Mouse (Mus musculus): Measurements from ENCODE around the gene Cd274. TPM values are rescaled to one million over a fixed set of nuclear protein-coding genes. Genes with fewer than 3 reads are reported as not detected.

Gene Cd274
- polyA plus RNA-seq, 1 experiment from 2014 or later = 0.45 TPM

GRCm38 (mm10) chr19:29376382-29376781 lies 9.1 kb downstream of the Cd274 start:
- Histone ChIP-seq H3K27me3 (ENCODE audit: control insufficient read depth, insufficient read depth, low read length) (no peaks in the 10 kb centered on the region), H3K4me1 (ENCODE audit: control insufficient read depth, insufficient read depth, low read length) (no peaks in the 10 kb centered on the region), H3K9ac (replicated peaks; ENCODE audit: low read depth, low read length) (no peak overlapping the region), H3K4me2 (replicated peaks; ENCODE audit: low read depth, low read length) (no peak overlapping the region), H3K9me3 (ENCODE audit: control insufficient read depth, low read depth, low read length) (no peaks in the 10 kb centered on the region), H3K4me3 (ENCODE audit: low read depth, low read length) (no peak overlapping the region), H3K27ac (ENCODE audit: low read length) (no peak overlapping the region), H3K36me3 (ENCODE audit: control insufficient read depth, insufficient read depth, low read length) (no peaks in the 10 kb centered on the region)
- no peak for ATAC-seq (ENCODE audit: insufficient number of reproducible peaks, insufficient read depth, low FRiP score, low read depth)
- 77% methylated on average over 3 of the region's 3 CpGs for WGBS

- WGBS = 83% methylated on average over 14 of the region's 14 CpGs
These were observed 12.8 kb downstream of the Cd274 start for GRCm38 (mm10) chr19:29379839-29380603.

GRCm38 (mm10) chr19:29383368-29383767 lies 16.1 kb downstream of the Cd274 start:
- H3K4me2 ChIP-seq (replicated peaks; ENCODE audit: low read depth, low read length) = no peak overlapping the region
- H3K4me3 ChIP-seq (ENCODE audit: low read depth, low read length) = no peak overlapping the region
- 89% methylated on average over 5 of the region's 5 CpGs for WGBS
- no peak overlapping the region for H3K9ac ChIP-seq (replicated peaks; ENCODE audit: low read depth, low read length)
- no peak for ATAC-seq (ENCODE audit: insufficient number of reproducible peaks, insufficient read depth, low FRiP score, low read depth)
- no peaks in the 10 kb centered on the region for H3K4me1 ChIP-seq (ENCODE audit: control insufficient read depth, insufficient read depth, low read length)
- no peaks in the 10 kb centered on the region for H3K9me3 ChIP-seq (ENCODE audit: control insufficient read depth, low read depth, low read length)
- no peaks in the 10 kb centered on the region for H3K36me3 ChIP-seq (ENCODE audit: control insufficient read depth, insufficient read depth, low read length)
- no peaks in the 10 kb centered on the region for H3K27me3 ChIP-seq (ENCODE audit: control insufficient read depth, insufficient read depth, low read length)
- no peak overlapping the region for H3K27ac ChIP-seq (ENCODE audit: low read length)

More at GRCm38 (mm10) chr19:29379839-29380603, 12.8 kb downstream of the Cd274 start:
- H3K4me2 ChIP-seq (replicated peaks; ENCODE audit: low read depth, low read length) = no peak overlapping the region
- no peak overlapping the region for H3K27ac ChIP-seq (ENCODE audit: low read length)
- H3K4me1 ChIP-seq (ENCODE audit: control insufficient read depth, insufficient read depth, low read length) = no peaks in the 10 kb centered on the region
- H3K9me3 ChIP-seq (ENCODE audit: control insufficient read depth, low read depth, low read length) = no peaks in the 10 kb centered on the region
- no peaks in the 10 kb centered on the region for H3K36me3 ChIP-seq (ENCODE audit: control insufficient read depth, insufficient read depth, low read length)
- no peak overlapping the region for H3K9ac ChIP-seq (replicated peaks; ENCODE audit: low read depth, low read length)
- H3K4me3 ChIP-seq (ENCODE audit: low read depth, low read length) = no peak overlapping the region
- no peaks in the 10 kb centered on the region for H3K27me3 ChIP-seq (ENCODE audit: control insufficient read depth, insufficient read depth, low read length)
- ATAC-seq (ENCODE audit: insufficient number of reproducible peaks, insufficient read depth, low FRiP score, low read depth) = no peak

- Histone ChIP-seq H3K4me1 (ENCODE audit: control insufficient read depth, insufficient read depth, low read length) (no peaks in the 10 kb centered on the region), H3K36me3 (ENCODE audit: control insufficient read depth, insufficient read depth, low read length) (no peaks in the 10 kb centered on the region), H3K27ac (ENCODE audit: low read length) (no peak overlapping the region), H3K4me2 (replicated peaks; ENCODE audit: low read depth, low read length) (no peak overlapping the region), H3K9ac (replicated peaks; ENCODE audit: low read depth, low read length) (no peak overlapping the region), H3K4me3 (ENCODE audit: low read depth, low read length) (no peak overlapping the region), H3K9me3 (ENCODE audit: control insufficient read depth, low read depth, low read length) (no peaks in the 10 kb centered on the region), H3K27me3 (ENCODE audit: control insufficient read depth, insufficient read depth, low read length) (no peaks in the 10 kb centered on the region)
- ATAC-seq (ENCODE audit: insufficient number of reproducible peaks, insufficient read depth, low FRiP score, low read depth) = no peak
- WGBS = 83% methylated on average over 9 of the region's 9 CpGs
These were observed 17.2 kb downstream of the Cd274 start for GRCm38 (mm10) chr19:29384412-29384811.

GRCm38 (mm10) chr19:29384994-29385393 lies 17.7 kb downstream of the Cd274 start:
- WGBS = 72% methylated on average over 6 of the region's 6 CpGs
- H3K27ac ChIP-seq (ENCODE audit: low read length) = no peak overlapping the region
- no peak for ATAC-seq (ENCODE audit: insufficient number of reproducible peaks, insufficient read depth, low FRiP score, low read depth)

GRCm38 (mm10) chr19:29385822-29386221 lies 18.6 kb downstream of the Cd274 start:
- Histone ChIP-seq H3K27ac (ENCODE audit: low read length) (no peak overlapping the region), H3K4me2 (replicated peaks; ENCODE audit: low read depth, low read length) (no peak overlapping the region), H3K4me3 (ENCODE audit: low read depth, low read length) (no peak overlapping the region), H3K27me3 (ENCODE audit: control insufficient read depth, insufficient read depth, low read length) (no peaks in the 10 kb centered on the region), H3K9ac (replicated peaks; ENCODE audit: low read depth, low read length) (no peak overlapping the region), H3K4me1 (ENCODE audit: control insufficient read depth, insufficient read depth, low read length) (no peaks in the 10 kb centered on the region), H3K9me3 (ENCODE audit: control insufficient read depth, low read depth, low read length) (no peaks in the 10 kb centered on the region), H3K36me3 (ENCODE audit: control insufficient read depth, insufficient read depth, low read length) (no peaks in the 10 kb centered on the region)
- ATAC-seq (ENCODE audit: insufficient number of reproducible peaks, insufficient read depth, low FRiP score, low read depth) = no peak
- 87% methylated on average over 4 of the region's 4 CpGs for WGBS

More at GRCm38 (mm10) chr19:29384994-29385393, 17.7 kb downstream of the Cd274 start:
- Histone ChIP-seq H3K4me2 (replicated peaks; ENCODE audit: low read depth, low read length) (no peak overlapping the region), H3K4me3 (ENCODE audit: low read depth, low read length) (no peak overlapping the region), H3K4me1 (ENCODE audit: control insufficient read depth, insufficient read depth, low read length) (no peaks in the 10 kb centered on the region), H3K9me3 (ENCODE audit: control insufficient read depth, low read depth, low read length) (no peaks in the 10 kb centered on the region), H3K36me3 (ENCODE audit: control insufficient read depth, insufficient read depth, low read length) (no peaks in the 10 kb centered on the region), H3K27me3 (ENCODE audit: control insufficient read depth, insufficient read depth, low read length) (no peaks in the 10 kb centered on the region), H3K9ac (replicated peaks; ENCODE audit: low read depth, low read length) (no peak overlapping the region)

GRCm38 (mm10) chr19:29388818-29389217 lies 21.6 kb downstream of the Cd274 start:
- no peaks in the 10 kb centered on the region for H3K4me1 ChIP-seq (ENCODE audit: control insufficient read depth, insufficient read depth, low read length)
- no peaks in the 10 kb centered on the region for H3K27me3 ChIP-seq (ENCODE audit: control insufficient read depth, insufficient read depth, low read length)
- H3K9ac ChIP-seq (replicated peaks; ENCODE audit: low read depth, low read length) = no peak overlapping the region
- 97% methylated on average over 1 of the region's 1 CpGs for WGBS
- no peak overlapping the region for H3K4me3 ChIP-seq (ENCODE audit: low read depth, low read length)
- H3K36me3 ChIP-seq (ENCODE audit: control insufficient read depth, insufficient read depth, low read length) = no peaks in the 10 kb centered on the region
- H3K4me2 ChIP-seq (replicated peaks; ENCODE audit: low read depth, low read length) = no peak overlapping the region
- no peak overlapping the region for H3K27ac ChIP-seq (ENCODE audit: low read length)
- H3K9me3 ChIP-seq (ENCODE audit: control insufficient read depth, low read depth, low read length) = no peaks in the 10 kb centered on the region
- ATAC-seq (ENCODE audit: insufficient number of reproducible peaks, insufficient read depth, low FRiP score, low read depth) = no peak

- no peak overlapping the region for H3K4me2 ChIP-seq (replicated peaks; ENCODE audit: low read depth, low read length)
- WGBS = 69% methylated on average over 5 of the region's 5 CpGs
- H3K27ac ChIP-seq (ENCODE audit: low read length) = no peak overlapping the region
- no peaks in the 10 kb centered on the region for H3K27me3 ChIP-seq (ENCODE audit: control insufficient read depth, insufficient read depth, low read length)
- no peak overlapping the region for H3K9ac ChIP-seq (replicated peaks; ENCODE audit: low read depth, low read length)
- H3K9me3 ChIP-seq (ENCODE audit: control insufficient read depth, low read depth, low read length) = no peaks in the 10 kb centered on the region
- H3K4me3 ChIP-seq (ENCODE audit: low read depth, low read length) = no peak overlapping the region
- no peaks in the 10 kb centered on the region for H3K36me3 ChIP-seq (ENCODE audit: control insufficient read depth, insufficient read depth, low read length)
- no peaks in the 10 kb centered on the region for H3K4me1 ChIP-seq (ENCODE audit: control insufficient read depth, insufficient read depth, low read length)
- ATAC-seq (ENCODE audit: insufficient number of reproducible peaks, insufficient read depth, low FRiP score, low read depth) = no peak
These were observed 23.2 kb downstream of the Cd274 start for GRCm38 (mm10) chr19:29390483-29390882.

- 62% methylated on average over 4 of the region's 4 CpGs for WGBS
- no peak for ATAC-seq (ENCODE audit: insufficient number of reproducible peaks, insufficient read depth, low FRiP score, low read depth)
These were observed 24.0 kb downstream of the Cd274 start for GRCm38 (mm10) chr19:29391279-29391678.

More at GRCm38 (mm10) chr19:29391279-29391678, 24.0 kb downstream of the Cd274 start:
- Histone ChIP-seq H3K9me3 (ENCODE audit: control insufficient read depth, low read depth, low read length) (no peaks in the 10 kb centered on the region), H3K36me3 (ENCODE audit: control insufficient read depth, insufficient read depth, low read length) (no peaks in the 10 kb centered on the region), H3K4me3 (ENCODE audit: low read depth, low read length) (no peak overlapping the region), H3K4me2 (replicated peaks; ENCODE audit: low read depth, low read length) (no peak overlapping the region), H3K27ac (ENCODE audit: low read length) (no peak overlapping the region), H3K27me3 (ENCODE audit: control insufficient read depth, insufficient read depth, low read length) (no peaks in the 10 kb centered on the region), H3K4me1 (ENCODE audit: control insufficient read depth, insufficient read depth, low read length) (no peaks in the 10 kb centered on the region), H3K9ac (replicated peaks; ENCODE audit: low read depth, low read length) (no peak overlapping the region)
